Mouse (Mus musculus): Measurements from ENCODE around the gene Tmem252.
"Not testable (repeated sequence)": the region's sequence is repeated elsewhere in the genome, so short reads cannot be mapped to it uniquely, and the experiment has no call there.

Tmem252 gene

DNA sequence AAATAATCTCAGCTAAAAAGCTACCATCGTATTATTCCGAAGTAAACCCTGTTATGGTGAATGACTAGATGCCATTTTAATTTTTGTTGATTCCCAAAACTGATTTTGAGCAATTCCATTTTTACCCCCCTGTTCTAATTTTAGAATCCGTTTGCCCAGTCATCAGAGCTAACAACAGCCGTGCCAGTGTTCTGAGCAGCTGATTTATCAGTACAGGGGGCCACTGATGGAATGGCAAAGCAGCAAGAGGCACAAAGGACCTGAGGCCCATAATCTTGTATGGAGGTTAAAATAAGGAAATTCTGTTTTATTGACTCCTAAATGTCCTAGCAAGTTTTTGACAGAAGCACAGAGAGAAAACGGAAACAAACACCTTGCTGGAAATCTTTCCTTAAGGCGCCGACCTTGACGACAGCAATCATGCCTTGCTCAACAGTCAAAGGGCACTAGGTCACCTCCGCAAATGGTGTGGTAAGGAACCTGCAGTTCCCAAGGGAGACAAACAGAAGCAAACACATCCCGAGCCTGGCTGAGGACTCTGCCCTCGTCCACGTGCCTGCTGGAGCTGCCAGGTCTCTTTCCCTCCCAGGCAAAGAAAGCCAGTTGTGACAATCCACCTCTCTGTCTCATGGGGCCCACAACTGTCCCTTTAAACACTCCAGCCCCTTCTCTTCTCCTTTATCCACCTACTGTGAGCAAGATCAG lies 9.4 kb downstream of the Tmem252 start:
- DNase-seq: no peak

GRCm38 (mm10) chr19:24686411-24686810 lies 12.6 kb downstream of the Tmem252 start:
- DNase-seq: no peak

- DNase-seq: no peak
Measured at GRCm38 (mm10) chr19:24688327-24688726, 14.5 kb downstream of the Tmem252 start.

DNA sequence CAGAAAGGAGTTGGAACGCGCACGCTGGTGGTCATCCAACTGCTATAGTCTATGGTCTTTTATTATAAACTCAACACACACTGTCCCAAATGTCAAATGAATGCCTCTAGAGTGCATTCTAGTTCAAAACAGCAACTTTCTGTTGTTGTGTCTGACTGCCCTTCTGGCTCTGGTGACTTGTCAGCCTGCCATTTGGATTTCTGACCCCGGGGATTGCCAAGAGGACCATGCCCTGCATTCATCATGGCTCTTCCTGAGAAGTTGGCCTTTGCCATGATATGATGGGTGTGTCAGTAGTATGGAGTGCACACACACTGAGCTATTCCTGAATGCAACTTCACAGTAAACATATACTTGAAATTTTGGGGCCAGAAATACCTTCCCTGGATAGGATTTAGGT lies 15.7 kb downstream of the Tmem252 start:
- no peak for DNase-seq

GRCm38 (mm10) chr19:24692691-24693090 lies 18.9 kb downstream of the Tmem252 start:
- DNase-seq: no peak

- no peak for DNase-seq
Measured at GRCm38 (mm10) chr19:24697946-24698345, 24.1 kb downstream of the Tmem252 start.

DNA sequence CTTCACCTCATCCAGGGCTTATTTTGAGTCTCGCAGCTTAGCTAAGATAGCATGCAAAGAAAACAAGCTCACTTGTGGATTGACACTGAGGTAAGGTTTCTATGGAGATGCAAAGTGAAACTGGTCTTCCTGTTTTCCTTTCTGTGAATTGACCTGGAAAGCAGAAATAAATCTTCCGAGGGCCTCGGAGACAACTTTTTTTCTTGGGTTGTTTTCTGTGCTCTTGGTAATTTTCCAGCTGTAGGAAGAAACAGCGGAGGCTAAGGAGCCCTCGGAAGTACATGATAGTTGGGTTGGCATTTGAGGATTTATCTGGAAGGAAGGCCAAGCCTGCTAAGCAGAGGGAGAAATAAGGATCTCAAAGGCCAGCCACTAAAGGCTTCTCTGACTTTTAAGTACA lies 24.8 kb downstream of the Tmem252 start:
- DNase-seq: no peak

DNA sequence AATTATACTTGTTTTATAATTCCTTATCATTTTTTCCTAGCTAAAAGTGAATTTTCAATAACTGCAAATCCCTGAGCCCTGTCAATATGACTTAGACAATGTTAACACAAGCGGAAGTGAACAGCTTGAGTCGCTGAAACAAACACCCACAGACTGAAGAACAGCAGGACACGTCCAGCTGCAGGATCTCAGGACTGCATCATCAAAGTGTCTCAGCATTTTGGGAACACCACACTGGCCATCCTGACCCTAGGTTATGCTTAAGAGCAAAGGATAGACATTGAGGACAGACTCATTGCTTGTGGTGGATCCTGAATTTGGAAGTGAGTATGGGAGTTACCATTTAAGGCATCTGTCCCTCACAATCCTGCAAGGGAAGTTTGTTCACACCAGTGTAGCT lies 25.4 kb downstream of the Tmem252 start:
- no peak for DNase-seq

DNA sequence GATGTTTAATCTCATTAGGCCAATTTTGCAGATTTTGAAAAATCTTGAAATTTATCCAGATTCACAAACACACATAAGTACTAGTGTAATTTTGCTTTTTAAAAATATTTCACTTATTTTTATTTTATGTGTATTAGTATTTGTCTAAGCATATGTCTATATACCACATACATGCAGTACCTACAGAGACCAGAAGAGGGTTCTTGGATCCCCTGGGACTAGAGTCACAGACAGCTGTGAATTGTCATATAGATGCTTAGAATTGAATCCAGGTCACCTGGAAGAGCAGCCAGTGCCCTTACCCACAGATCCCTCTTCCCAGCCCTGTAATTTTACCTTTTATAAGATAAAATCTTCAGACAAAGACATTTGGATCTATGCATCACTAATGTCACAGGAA lies 26.1 kb downstream of the Tmem252 start:
- DNase-seq: no peak

DNA sequence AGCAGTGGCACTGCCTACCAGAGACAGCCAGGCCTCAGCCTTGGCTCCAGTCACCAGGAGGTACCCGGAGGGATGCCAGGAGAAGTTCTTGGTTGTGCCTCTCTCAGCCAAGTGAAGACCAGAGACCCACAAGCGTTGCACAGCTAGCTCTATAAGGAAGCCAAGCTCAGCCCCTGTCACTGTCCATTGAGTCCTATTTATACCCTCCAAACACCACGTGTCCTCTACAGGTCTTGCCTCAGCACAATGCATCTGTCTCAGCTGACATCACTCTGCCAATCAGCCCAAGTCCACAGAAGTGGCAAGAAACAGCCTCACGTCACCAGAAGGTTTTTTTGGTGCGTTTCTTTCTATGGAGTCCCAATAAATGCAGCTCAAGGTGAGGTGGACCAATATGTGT lies 26.9 kb downstream of the Tmem252 start:
- DNase-seq: no peak

- no peak for DNase-seq
Measured at GRCm38 (mm10) chr19:24701716-24702115, 27.9 kb downstream of the Tmem252 start.

GRCm38 (mm10) chr19:24703168-24703567 lies 29.4 kb downstream of the Tmem252 start:
- not testable (repeated sequence) for DNase-seq

DNA sequence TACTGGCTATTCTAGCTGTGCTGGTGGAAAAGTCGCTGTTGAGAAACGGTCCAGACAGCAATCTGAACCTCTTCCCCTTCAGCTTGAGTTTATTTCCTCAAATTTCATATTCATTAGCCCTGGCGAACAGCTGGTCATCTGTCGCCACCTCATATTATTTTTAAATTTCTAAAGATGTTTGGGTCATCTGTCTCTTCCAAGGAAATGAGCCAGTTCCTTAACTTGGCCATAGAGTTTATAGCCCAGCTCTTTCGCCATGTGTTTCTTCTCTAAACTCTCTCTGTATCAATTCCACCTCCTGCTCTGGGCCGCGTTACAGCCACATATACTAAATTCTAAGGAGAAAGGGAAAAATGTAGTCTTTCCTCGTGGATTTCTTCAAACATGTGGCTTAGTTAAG lies 29.9 kb downstream of the Tmem252 start:
- no peak for DNase-seq

DNA sequence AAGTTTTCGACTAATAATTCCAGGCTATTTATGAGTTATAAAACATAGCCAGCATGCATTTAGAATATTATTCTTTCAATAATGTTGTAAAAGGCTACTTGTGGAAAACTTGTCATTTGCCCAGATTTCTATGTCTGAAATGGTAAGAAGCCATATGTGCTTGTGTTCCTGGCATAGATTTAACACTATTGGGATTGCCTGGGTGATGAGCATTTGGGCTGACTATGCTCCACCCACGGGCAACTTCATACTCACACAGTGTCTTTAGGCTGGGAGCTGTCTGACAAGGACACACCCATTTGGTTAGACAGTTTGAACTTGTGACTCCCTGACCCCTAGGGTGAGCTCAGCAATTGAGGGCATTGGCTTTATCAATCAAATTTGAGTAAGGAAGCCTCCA lies 30.5 kb downstream of the Tmem252 start:
- DNase-seq: no peak

DNA sequence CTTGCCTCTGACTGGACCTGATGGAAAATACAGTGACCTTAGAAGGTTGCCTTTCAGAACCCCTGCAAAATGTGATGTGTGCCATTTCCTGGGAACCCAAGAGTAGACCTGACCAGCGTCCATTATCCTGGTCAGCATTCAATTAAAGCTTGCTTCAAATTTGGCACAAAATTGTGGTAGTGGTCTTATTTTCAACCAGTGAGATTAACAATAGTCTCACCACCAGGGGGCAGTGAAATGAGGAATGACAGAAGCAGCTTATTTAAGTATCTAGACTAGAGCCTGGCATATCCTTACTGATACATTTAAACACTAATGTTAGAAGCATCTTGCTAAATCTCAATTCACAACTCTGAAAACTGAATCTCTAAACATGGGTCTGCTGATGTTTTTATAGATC lies 31.6 kb downstream of the Tmem252 start:
- DNase-seq: no peak

- no peak for DNase-seq
Measured at GRCm38 (mm10) chr19:24707071-24707906, 33.5 kb downstream of the Tmem252 start.

DNA sequence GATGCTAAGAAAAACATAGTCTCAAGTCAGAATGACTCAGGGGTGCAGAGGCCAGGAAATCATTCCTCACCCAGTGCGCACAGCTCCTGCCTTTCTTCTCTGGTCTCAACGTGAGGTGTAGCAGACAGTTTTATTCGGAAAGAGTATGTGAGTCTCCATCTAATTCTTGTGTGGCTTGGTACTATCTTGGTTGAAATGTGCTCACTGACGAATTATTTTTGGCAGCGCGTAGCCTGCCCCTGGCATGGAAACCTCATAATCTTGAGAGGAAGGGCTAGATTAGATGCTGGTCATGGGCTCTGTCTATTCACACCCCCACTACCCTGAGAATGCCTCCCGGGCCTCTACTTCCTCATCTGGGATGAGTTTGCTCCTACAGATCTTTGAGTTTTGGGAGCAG lies 34.2 kb downstream of the Tmem252 start:
- no peak for DNase-seq

DNA sequence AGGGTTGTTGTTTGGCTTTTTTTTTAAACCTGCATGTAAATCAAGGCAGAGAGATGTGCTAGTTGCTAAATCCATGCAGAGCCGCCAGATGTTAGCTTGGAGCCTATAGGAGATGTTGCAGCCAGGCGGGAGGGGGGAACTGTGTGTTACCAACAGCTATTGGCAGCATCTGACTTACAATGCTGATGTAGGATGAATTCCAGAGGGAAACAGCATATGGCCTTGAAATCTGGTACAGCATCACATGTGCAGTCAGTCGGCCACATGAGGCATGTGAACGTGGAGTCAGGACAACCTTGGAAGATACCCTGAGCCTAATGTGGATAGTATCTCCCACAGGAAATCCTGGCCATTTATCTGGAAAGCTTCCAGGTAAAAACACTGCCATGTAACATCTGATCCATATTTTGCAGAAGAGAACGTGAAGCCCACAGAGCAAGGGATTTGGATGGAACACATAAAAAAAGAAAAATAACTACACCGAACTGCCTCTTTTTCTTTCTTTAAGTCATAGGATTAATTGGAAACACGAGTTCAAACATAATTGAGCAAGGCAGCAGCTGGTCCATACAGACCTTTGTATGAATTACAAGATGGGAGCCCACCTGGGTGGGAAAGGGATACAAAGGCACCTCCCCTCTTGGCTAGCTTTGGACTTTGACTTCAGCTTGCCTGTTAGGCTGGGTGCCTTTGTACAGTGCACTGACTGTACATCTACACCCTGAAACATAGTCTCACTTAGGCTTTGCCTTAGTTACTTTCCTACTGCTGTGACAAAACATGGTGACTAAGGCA lies 42.7 kb downstream of the Tmem252 start:
- DNase-seq: peak; percentile 38

GRCm38 (mm10) chr19:24718021-24718420 lies 44.2 kb downstream of the Tmem252 start:
- DNase-seq: no peak

GRCm38 (mm10) chr19:24719504-24719903 lies 45.7 kb downstream of the Tmem252 start:
- no peak for DNase-seq

- no peak for DNase-seq
Measured at GRCm38 (mm10) chr19:24720448-24720847, 46.6 kb downstream of the Tmem252 start.

- no peak for DNase-seq
Measured at GRCm38 (mm10) chr19:24724362-24724761, 50.6 kb downstream of the Tmem252 start.

DNA sequence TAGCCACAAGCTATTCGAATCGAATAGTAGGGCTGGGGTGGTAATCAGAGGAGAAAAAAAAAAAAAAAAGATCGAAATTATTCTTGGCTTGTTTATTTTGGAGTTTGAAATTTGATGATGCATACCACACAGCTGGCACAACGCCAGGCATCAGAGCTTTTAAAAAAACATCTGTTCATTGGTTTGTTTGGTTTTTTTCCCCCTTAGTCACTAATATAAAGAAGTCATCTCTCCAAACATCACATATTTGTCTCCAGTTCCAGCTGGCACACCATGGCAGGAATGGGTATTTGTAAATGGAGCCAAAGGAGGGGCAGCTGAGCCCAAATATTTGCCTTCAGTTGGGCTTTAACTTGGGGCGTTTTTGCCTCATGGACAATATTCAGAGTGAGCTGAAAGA lies 56.9 kb downstream of the Tmem252 start:
- DNase-seq: no peak

Measured in right cerebral cortex, postnatal 25 days (tissue).